Mouse (Mus musculus): ENCODE results near the gene Nudt16l1.

DNA sequence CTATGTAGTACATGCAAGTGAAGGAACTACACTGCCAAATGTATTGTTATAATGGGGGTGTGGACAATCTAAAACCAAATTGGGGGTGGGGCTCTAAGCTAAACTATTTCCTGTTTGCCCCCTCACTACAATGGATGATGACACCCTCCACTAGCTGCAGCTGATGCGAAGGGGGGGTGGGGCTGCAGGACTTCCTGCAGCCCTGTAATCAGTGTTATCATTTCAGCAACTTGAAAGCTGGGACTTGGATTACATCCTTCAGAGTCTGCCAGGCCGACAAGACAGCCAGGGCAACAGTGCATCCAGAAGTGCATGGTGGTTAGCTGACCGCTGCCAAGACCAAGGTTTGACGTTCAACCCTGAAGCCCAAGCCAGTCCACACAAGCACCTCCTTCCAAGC is 33.1 kb downstream of the Nudt16l1 start:
- no peak for TF ChIP-seq CTCF (IDR thresholded peaks at IDR 0.05; ENCODE audit: control insufficient read depth, insufficient read depth, insufficient replicate concordance, low read depth, low read length)
- no peak for TF ChIP-seq POLR2A (IDR thresholded peaks at IDR 0.05; ENCODE audit: control insufficient read depth, low read depth, low read length)
